Mouse (Mus musculus) hindbrain, embryonic 16.5 days (tissue): ENCODE data around the gene Cnn2. TPM values are rescaled to one million over a fixed set of nuclear protein-coding genes. Genes with fewer than 3 reads are reported as not detected.

Experiments used
- ATAC-seq: fragments of 200-750 bp; cut with Nextera tagmentation; 2 replicates; pipeline ENCODE4 v1.8.0; 2017; ENCODE audit warnings: moderate TSS enrichment, moderate library complexity
- H3K27ac ChIP-seq: fragments of 300-500 bp; sonication (generic); 2 replicates; pipeline ENCODE4 v1.5.1; 2014; ENCODE audit warnings: low read depth, mild to moderate bottlenecking, control low read depth, low read length, moderate library complexity
- H3K27me3 ChIP-seq: fragments of 300-500 bp; sonication (generic); replicated peaks from 2 replicates; pipeline ENCODE4 v1.6.1; 2014; ENCODE audit warnings: low read length; ENCODE audit not compliant: control insufficient read depth, insufficient read depth
- H3K36me3 ChIP-seq: fragments of 300-500 bp; sonication (generic); 2 replicates; pipeline ENCODE4 v1.6.1; 2014; ENCODE audit warnings: mild to moderate bottlenecking, low read length, moderate library complexity, mixed read lengths; ENCODE audit not compliant: control insufficient read depth, insufficient read depth
- H3K4me1 ChIP-seq: fragments of 300-500 bp; sonication (generic); 2 replicates; pipeline ENCODE4 v1.6.1; 2014; ENCODE audit warnings: low read depth, low read length; ENCODE audit not compliant: control insufficient read depth, insufficient read depth
- H3K4me2 ChIP-seq: fragments of 300-500 bp; sonication (generic); 2 replicates; pipeline ENCODE4 v1.6.1; 2014; ENCODE audit warnings: mild to moderate bottlenecking, low read length, control low read depth, moderate library complexity
- H3K4me3 ChIP-seq: fragments of 300-500 bp; sonication (generic); 2 replicates; pipeline ENCODE4 v1.5.1; 2014; ENCODE audit warnings: mild to moderate bottlenecking, low read length, control low read depth, moderate library complexity
- H3K9ac ChIP-seq: fragments of 300-500 bp; sonication (generic); 2 replicates; pipeline ENCODE4 v1.6.1; 2014; ENCODE audit warnings: low read depth, mild to moderate bottlenecking, control low read depth, low read length, moderate library complexity
- H3K9me3 ChIP-seq: fragments of 300-500 bp; sonication (generic); 2 replicates; pipeline ENCODE4 v1.6.1; 2014; ENCODE audit warnings: mild to moderate bottlenecking, low read length, moderate library complexity; ENCODE audit not compliant: control insufficient read depth
- WGBS: fragments of 180-500 bp; shearing (Covaris S2); extraction: QIAGEN DNeasy Blood & Tissue Kit; methylation state at CpG from one replicate; pipeline ENCODE4 v1.1.7; 2014; 5-methylcytosine and 5-hydroxymethylcytosine counted together
- polyA plus RNA-seq: library from polyadenylated mRNA; unstranded; fragments of >200 nt; fragmentation: Nextera tagmentation; extraction: Ambion mirVana; gene quantifications from 2 replicates; pipeline ENCODE4 v1.2.1, GENCODE M21; 2015

The Cnn2 gene
- polyA plus RNA-seq, 1 experiment from 2014 or later, result 30.5 TPM

DNA sequence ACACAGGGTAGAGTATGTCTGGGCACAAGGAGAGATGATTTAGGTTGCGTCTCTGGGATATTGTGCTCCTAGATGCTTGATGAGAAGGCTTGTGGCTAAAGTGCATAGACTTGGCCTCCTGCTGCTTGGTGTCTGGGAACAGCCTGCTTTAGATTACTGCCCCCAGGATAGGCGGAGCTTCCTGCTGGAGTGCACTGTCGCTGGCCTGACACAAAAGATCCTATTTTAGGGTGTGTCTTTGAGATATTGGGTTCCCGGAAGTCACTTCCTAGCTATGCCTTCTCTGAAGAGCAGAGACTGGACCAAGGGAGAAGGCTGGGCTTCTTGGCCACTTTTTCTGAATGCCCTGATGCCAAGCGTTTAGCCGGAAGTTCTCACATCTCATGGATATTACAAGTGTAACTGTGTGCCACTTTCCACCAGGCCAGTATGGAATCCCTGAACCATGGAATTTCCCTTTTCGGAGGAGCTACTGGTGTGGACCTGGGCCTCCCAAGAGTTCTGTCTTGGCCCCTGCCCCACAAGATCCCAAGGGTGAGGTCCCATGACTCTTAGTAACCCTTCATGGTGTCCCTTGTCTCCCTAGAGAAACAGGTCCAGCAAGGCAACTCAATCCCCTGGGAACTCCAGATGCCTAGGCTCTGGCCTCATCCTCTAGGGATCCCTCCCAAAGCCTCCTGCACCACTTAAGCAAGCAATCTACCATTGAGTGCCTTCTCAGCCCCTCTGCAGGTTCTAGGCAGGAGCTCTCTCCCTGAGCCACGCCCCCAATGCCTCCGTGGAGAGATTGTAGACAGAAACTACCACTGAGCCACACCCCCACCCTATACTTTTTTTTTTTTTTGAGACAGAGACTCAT, 15.2 kb downstream of the Cnn2 start:
- Histone ChIP-seq H3K27ac (no peak overlapping the region), H3K4me2 (no peak overlapping the region), H3K9ac (no peak overlapping the region), H3K36me3 (no peaks in the 10 kb centered on the region; the same call in 1 of the 2 replicates), H3K4me3 (no peak overlapping the region), H3K27me3 (peaks cover 3% of the 10 kb centered on the region), H3K9me3 (no peaks in the 10 kb centered on the region), H3K4me1 (no peaks in the 10 kb centered on the region)
- 59% methylated on average over 9 of the region's 9 CpGs for WGBS
- no peak for ATAC-seq

- H3K36me3 ChIP-seq, result peaks cover 5% of the 10 kb centered on the region
- H3K4me3 ChIP-seq, result no peak overlapping the region
- peaks cover 5% of the 10 kb centered on the region for H3K9me3 ChIP-seq
- peaks cover 3% of the 10 kb centered on the region for H3K27me3 ChIP-seq
- no peak overlapping the region for H3K4me2 ChIP-seq
- H3K4me1 ChIP-seq, result no peaks in the 10 kb centered on the region
- WGBS, result 78% methylated on average over 8 of the region's 8 CpGs
- no peak for ATAC-seq
- no peak overlapping the region for H3K9ac ChIP-seq
- no peak overlapping the region for H3K27ac ChIP-seq
Measured at GRCm38 (mm10) chr10:80004233-80004705, 15.9 kb downstream of the Cnn2 start.

DNA sequence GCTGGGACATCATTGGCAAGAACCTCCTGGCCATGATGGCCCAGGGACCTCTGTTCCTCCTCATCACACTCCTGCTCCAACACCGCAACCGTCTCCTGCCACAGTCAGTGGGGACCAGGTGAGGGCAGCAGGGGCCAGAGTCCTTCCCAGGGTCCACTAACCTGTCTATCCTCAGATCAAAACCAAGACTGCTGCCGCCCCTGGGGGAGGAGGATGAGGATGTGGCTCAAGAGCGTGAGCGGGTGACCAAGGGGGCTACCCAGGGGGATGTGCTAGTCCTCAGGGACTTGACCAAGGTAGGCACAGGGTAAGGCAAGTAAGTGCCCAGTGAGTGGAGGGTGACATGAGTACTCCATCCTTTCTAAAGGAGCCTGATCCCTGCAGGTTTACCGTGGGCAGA, 23.4 kb downstream of the Cnn2 start:
- Histone ChIP-seq H3K4me3 (no peak overlapping the region), H3K9me3 (peaks cover 25% of the 10 kb centered on the region), H3K36me3 (peaks cover 28% of the 10 kb centered on the region), H3K4me1 (no peaks in the 10 kb centered on the region), H3K4me2 (no peak overlapping the region), H3K27me3 (peaks cover 26% of the 10 kb centered on the region), H3K9ac (no peak overlapping the region), H3K27ac (no peak overlapping the region)
- ATAC-seq, result no peak
- 91% methylated on average over 6 of the region's 6 CpGs for WGBS

DNA sequence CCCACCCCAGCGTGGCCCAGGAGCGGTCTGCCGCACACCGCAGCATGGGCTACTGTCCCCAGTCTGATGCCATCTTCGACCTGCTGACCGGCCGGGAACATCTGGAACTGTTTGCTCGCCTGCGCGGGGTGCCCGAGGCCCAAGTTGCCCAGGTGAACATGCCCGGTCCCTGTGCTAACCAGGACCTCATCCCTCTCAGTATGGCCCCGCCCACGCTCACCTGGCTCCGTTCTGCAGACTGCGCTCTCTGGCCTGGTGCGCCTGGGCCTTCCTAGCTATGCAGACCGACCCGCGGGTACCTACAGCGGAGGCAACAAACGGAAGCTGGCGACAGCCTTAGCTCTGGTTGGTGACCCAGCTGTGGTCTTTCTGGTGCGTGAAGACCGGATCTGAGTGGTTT, 25.2 kb downstream of the Cnn2 start:
- Histone ChIP-seq H3K27me3 (peaks cover 26% of the 10 kb centered on the region), H3K36me3 (peaks cover 28% of the 10 kb centered on the region), H3K4me1 (no peaks in the 10 kb centered on the region), H3K9me3 (peaks cover 25% of the 10 kb centered on the region), H3K4me3 (no peak overlapping the region), H3K9ac (no peak overlapping the region), H3K27ac (no peak overlapping the region), H3K4me2 (no peak overlapping the region)
- 39% methylated on average over 25 of the region's 25 CpGs for whole genome bisulfite sequencing
- ATAC-seq, result no peak

- Histone ChIP-seq H3K4me1 (no peaks in the 10 kb centered on the region), H3K4me3 (no peak overlapping the region), H3K36me3 (peaks cover 21% of the 10 kb centered on the region), H3K9me3 (peaks cover 19% of the 10 kb centered on the region), H3K27ac (no peak overlapping the region), H3K27me3 (peaks cover 37% of the 10 kb centered on the region), H3K4me2 (no peak overlapping the region), H3K9ac (no peak overlapping the region)
- 25% methylated on average over 28 of the region's 28 CpGs for WGBS
- ATAC-seq, result no peak
Measured at GRCm38 (mm10) chr10:80014484-80015290, 26.3 kb downstream of the Cnn2 start.

GRCm38 (mm10) chr10:80015583-80015982, 27.2 kb downstream of the Cnn2 start:
- H3K4me1 ChIP-seq, result no peaks in the 10 kb centered on the region
- H3K36me3 ChIP-seq, result peaks cover 14% of the 10 kb centered on the region
- H3K9ac ChIP-seq, result no peak overlapping the region
- no peak overlapping the region for H3K4me2 ChIP-seq
- no peak overlapping the region for H3K27ac ChIP-seq
- ATAC-seq, result no peak
- peaks cover 11% of the 10 kb centered on the region for H3K9me3 ChIP-seq
- WGBS, result 87% methylated on average over 10 of the region's 10 CpGs
- H3K4me3 ChIP-seq, result no peak overlapping the region
- H3K27me3 ChIP-seq, result peaks cover 43% of the 10 kb centered on the region

- H3K4me1 ChIP-seq, result no peaks in the 10 kb centered on the region
- no peak within 1 kb of the TSS for H3K4me2 ChIP-seq
- 74% methylated on average over 11 of the region's 11 CpGs for WGBS
- H3K27me3 ChIP-seq, result peaks cover 42% of the 10 kb centered on the region
- no peak within 1 kb of the TSS for H3K27ac ChIP-seq
- H3K9ac ChIP-seq, result no peak within 1 kb of the TSS
- ATAC-seq, result no peak
- peaks cover 6% of the 10 kb centered on the region for H3K36me3 ChIP-seq
- H3K9me3 ChIP-seq, result peaks cover 4% of the 10 kb centered on the region; the same call in 1 of the 2 replicates
- no peak within 1 kb of the TSS for H3K4me3 ChIP-seq
Measured at GRCm38 (mm10) chr10:80016511-80016910, 28.1 kb downstream of the Cnn2 start, which contains the start of gene Arhgap45. TSS of gene Arhgap45 (plus strand) at chr10:80016653.

DNA sequence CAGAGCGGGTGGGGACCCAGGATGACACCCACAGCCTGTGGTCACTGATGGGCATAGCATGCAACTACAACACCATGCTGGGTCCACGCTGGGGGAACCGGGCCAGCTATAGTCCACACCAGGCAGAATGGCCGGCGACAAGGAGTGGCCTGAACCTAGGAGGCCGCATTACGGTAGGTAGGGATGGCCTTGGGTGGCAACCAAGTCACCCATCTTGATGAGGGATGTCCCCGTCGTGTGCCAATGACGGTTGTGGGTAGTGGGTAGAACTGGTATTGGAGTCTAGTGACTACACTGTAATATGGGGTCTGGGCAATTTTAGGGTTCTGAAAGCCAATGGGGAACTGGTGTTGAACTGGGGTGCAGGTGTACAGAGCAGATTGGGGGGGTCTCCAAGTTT, 28.5 kb downstream of the Cnn2 start:
- Histone ChIP-seq H3K4me2 (no peak overlapping the region), H3K27me3 (peaks cover 38% of the 10 kb centered on the region), H3K4me1 (no peaks in the 10 kb centered on the region), H3K9me3 (no peaks in the 10 kb centered on the region), H3K27ac (no peak overlapping the region), H3K9ac (no peak overlapping the region), H3K36me3 (peaks cover 1% of the 10 kb centered on the region), H3K4me3 (no peak overlapping the region)
- ATAC-seq, result no peak
- WGBS, result 86% methylated on average over 10 of the region's 10 CpGs

DNA sequence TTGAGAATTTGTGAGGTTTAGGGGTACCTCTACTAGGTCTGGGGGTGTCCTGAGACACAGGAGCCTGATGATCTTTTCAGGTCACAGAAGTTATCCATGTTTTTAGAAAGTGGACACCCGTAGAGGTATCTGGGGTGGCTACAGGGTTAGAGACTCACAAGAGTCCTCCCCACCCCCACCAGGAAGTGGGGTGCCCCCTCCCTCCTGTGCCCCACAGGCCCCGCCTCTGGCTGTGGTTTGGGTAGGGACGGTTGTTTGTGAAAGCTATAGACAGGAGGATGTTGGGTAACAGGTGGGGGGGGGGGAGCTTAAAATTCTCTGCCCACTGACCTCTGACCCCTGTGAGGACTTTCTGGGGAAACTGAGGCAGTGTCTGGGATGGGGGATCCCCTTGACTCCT, 29.0 kb downstream of the Cnn2 start:
- H3K27me3 ChIP-seq, result peaks cover 36% of the 10 kb centered on the region
- ATAC-seq, result no peak

More for the DNA sequence above, 29.0 kb downstream of the Cnn2 start:
- Histone ChIP-seq H3K4me3 (no peak overlapping the region), H3K27ac (no peak overlapping the region), H3K4me1 (no peaks in the 10 kb centered on the region), H3K4me2 (no peak overlapping the region), H3K9ac (no peak overlapping the region), H3K9me3 (no peaks in the 10 kb centered on the region), H3K36me3 (no peaks in the 10 kb centered on the region)
- WGBS, result 54% methylated on average over 2 of the region's 3 CpGs
